Mouse (Mus musculus) cerebellum, postnatal 25 days (tissue): ENCODE data around the gene Sema3e.
A peak's percentile ranks its signal among the peaks of the same experiment; 100 is the strongest.

Experiments
- DNase-seq, 2 experiments: peaks; one replicate each; pipeline ENCODE4 v3.0.0; 2021; ENCODE audit warnings: mixed read lengths in 2 of 2

Gene Sema3e

DNA sequence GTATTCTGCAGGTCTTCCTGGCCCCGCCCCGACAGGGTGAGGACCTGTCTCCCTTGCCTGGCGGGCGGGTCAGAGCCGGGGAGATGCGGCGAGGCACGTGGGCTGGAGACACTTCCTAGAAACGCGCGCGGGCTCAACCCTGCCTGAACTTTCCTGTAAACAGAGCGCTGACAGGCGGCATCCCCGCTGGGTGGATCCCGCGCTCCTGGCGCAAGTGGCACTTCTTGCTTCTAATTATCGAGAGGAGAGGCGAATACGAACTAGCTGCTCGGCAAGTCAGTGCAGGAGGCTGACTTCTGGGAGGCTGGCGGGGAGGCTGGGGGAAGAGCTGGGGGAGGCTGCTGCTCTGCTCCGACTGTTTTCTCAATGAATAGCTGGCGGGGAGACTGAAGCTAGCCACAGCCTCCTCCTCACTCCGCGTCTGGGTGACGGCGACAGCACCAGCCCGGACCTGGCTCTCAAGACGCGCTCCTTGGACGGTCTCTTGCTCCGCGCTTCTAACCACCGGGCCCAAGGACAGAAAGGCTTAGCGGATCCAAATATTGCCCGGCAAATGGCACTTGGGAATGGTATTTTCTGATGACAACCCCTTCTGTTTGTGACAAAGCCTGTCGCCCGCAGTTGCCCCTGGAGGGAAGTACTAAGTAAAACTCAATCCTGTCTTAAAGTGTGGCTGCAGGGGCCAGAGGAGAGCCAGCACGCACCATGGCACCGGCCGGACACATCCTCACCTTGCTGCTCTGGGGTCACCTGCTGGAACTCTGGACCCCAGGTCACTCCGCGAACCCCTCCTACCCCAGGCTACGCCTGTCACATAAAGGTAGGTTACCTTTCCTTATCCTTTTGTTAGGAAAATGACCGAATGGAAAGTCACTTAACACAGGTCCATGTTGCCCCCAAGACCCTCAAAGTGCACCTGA is at the start of gene Sema3e:
Gene Sema3e (plus strand): TSS at position 72 of the 920 bp plus-strand sequence.
- peak; percentile 58 to 70 for DNase-seq

DNA sequence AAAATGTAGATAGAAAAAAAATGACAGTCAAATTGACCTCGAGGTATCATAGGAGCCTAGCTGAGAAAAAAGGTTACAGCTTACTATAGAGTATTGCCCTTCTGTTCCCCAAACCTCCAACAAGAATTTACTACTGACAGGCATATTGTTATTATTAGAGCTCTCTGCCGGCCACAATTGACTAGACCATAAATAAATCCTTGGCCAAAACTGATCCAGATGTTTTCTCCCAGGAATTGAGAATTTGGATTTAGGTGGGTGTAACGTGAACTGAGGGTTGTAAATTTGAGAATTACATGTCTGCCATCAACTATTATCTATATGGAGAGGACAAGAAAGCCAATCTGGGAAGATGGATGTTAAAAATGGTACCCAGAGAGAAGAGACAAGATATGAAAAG is 47.5 kb upstream of the Sema3e start:
- no peak for DNase-seq

DNA sequence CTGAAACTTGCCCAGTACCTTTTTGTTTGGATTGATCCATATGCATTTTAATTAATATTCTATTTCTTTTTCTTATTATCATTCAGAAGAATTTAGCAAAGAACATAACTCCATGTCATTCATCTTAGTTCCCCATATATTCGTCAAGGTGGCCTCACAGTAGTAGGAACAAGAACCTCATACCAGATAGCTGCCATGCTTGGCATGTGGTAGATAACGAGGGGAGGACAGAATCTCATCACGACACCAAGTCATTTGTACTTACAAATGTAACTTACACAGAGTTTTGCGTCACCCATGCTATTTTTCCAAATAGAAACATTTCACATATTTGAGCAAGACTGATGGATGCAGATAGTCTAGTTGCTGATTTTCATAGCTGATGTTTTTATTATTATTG is 45.9 kb upstream of the Sema3e start:
- no peak for DNase-seq

DNA sequence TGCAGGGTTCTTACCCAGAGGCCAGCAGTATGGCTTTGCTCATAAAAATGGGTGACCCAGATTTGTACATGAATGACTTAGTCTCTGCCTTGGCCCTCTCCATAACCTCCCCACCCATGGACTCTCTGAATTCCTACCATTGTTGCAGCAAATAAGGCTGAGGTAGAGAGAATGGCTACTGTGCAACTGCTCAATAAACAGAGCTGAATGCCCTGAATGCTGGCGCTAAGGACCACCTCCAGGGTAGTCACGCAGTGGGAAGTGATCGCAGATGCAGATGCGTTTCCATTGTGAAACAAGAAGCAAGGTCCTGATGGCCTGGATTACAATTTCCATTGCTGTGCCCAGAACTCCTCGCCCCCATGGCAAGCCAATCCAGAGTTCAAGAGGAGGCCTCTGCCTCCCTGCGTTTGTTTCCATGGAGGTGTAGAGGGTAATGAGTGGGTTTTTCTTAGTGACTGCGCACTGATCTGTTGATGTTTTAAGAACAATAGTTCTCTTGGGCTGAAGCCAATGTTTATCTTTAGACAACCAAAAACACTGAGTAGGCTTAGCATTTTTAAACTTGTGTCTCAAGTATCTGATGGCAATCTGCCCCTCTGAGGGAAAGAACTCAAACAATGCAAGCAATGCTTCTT is 42.5 kb upstream of the Sema3e start:
- no peak for DNase-seq

DNA sequence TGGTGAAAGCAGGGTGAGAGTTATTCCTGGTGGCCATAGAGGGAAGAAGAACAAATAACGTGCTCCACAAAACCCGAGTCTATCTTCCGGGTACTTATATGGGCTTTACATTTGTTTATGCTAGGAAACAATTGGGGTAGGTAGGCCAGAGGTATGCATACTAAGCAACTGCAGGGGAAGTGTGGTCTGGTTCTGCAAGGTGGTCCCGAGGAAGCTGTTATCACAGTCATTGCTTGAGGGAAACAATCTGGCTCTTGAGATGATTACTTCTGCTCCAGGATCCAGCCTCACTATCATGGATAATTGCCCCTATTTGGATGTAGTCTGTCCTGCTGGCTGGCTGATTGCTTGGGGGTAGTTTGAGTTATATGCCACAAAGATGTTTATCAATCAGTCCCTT is 41.5 kb upstream of the Sema3e start:
- DNase-seq = no peak

DNA sequence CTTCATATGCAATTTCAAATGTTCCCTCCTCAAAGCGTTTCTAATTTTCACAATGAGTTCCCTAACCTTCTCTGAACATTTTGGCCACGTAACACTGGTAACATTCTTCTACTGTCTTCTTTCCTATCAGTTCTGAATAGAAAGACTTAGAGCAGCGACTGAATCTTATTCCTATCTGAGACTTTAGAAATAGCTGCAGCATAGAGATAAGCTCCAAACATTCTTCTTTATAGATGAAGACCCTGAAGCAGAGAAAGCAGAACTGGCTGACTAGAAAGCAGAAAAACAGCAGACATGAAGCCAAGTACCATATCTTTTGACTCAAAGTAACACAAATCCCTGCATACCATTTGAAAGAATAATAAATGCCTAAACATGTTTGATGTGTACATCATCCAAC is 39.4 kb upstream of the Sema3e start:
- no peak for DNase-seq

DNA sequence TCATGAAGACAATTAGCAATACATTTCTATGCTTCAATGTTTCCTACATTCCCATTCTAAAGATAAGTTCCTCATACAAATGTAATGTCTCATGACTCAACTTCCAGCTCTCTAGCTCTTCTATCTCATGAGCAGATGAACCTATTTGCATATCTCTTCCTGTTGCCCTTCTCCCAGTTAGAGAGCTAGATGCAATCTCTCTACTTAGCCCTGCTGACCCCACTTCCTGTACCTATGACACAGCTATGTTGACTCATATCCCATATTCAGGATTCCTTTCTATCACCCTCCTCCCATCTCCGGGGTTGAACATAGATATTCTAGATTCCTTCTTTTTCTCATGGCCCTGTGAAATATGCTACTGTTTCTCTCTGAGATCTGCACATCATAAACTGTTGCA is 38.0 kb upstream of the Sema3e start:
- DNase-seq = no peak

DNA sequence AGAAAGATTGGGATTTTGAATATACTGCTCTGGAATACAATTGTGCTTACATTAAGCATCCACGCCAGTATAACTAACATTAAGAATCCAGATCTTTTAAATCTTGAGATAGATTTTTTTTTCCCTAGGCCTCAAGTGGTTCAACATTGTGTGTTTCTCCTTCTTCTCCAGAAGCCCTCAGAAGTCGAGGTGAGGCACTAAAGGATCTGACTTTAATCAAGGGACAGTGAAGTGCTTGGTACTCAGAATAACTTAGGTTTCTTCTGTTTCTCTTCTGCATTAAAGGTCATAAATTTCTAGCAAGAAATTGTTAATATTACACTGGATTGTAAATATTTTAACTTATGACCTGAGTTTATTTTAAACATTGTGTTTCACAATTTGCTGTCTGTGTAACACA is 37.1 kb upstream of the Sema3e start:
- no peak for DNase-seq

DNA sequence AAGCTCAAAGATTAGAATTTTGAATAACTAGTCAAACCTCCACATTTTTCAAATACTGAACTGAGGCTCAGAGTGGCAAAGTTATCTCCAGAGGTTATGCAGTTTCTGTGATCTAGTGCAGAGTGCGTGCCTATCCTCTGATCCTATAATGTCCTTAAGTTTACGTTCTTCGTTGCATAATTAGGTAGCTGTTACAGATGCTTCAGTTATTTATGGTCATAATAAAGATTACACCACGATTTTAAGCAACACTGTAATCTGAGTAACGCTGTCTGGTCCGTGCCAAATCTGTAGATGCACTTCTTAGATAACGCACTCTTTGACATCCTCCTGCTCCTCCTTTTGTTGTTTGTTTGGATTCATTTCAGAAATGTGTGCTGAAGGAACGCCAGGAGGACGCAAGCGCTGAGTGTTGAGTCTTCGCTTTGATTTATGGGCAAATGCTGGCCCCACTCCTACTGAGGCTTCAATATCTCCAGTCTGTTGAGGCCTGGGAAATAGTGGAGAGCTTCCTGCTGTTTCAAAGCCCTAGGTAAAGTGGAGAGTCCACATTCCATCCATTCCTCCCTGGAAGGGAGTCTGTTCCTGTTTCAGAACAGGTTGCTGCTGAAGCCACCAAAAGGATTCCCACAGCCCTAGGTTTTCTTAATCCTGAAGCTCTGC is 32.2 kb upstream of the Sema3e start:
- no peak for DNase-seq

DNA sequence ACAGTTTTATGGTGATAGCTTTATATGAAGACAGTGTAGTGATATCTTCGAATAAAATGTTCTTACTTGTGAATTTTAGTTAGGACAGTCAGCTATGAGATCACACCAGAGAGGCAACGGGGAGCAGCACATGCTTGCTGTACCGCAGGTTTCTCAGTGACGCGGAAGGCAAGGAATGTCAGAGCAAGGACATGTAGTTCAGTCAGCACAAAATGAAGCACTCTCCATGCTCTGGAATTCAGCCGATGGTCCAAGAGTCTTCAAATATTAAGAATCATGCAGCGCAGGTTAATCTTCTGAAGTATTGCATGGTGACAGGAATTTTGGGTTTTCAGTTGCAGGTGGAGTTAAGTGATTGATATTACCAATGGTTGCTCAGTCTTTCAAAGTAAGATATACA is 3.3 kb downstream of the Sema3e start:
- no peak for DNase-seq

DNA sequence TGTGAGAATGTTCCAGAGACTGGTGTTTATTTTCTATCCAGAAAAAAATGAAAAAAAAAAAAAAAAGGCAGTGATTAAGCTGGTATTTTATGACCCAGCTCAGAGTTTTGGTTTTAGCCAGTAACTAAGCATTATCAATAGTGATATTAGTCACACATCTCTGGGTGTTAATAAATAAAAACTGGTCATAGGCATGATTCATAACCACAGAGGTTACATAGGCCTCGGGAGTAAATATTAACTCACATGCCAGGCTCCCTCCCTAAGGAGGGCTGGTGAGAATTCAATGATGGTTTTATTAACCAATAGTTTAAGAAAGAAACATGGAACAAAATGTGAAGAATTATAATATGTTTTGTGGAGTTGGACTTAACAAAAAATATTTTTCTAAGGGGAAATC is 5.7 kb downstream of the Sema3e start:
- DNase-seq = no peak

DNA sequence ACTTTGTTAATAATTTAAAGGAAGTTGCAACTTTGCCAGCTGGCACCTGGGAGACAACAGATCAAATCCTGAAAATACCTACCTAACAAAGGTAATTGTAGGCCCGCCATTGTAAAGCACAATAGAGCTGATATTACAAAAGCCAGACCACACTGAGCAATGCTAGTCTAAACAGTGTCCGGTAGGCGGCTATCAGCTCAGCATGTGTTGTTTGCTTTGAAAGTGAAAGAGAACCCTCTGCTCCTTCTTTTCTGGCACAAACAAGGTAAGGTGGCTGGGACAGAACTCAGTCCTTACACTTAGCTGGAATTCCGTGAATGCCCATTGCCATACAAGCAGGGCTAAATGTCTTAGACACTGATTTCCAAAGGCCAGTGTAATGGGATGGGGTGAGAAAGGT is 7.0 kb downstream of the Sema3e start:
- DNase-seq = no peak

DNA sequence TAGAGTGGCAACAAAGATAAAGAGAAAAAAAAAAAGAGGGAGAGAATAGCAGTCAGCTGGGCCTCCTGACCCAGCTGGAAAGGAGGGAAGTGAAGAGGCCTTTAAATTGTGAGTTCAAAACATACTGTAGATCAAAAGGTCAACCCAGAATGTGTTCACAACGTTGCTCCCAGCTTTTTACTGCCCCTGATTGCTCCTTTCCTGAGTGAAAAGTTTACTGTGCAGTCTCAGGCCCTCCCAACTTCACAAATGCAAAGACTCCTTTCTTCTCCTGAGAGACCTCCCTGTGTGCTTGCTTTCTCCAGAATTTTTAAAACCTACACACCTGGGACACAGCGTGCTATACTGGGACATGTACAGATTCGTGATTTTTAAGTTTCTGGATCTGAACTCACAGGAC is 8.2 kb downstream of the Sema3e start:
- DNase-seq = no peak

DNA sequence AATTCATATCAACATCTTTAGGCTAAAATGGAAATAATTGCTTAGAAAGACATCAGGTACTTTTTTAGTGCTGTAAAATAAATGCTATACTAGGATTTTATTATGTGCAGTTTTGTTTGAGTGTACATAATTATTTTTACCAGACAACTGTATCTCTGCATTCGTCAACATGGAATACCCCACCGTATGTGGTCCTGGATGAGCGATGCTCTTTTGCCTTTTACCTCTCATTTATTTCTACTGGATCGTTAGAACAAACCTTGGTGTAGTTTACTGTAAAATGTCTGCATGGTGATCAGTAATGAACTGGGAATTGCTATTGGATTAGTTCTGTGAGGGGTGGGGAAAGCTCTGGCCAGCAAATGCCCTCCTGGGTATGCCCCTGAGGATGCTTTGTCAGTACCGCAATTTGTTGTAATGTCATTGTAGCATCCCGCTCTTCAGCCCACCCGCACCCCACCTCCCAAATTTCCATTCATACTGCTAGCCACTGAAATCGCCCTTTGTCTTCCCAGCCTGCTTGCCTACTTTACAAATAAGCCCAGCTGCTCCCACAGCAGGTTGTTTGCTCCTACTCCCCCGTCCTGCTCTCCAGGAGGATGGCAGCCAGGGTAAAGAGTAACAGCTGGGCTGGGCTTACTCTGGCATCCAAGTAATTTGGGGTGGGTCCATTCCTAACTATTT is 13.9 kb downstream of the Sema3e start:
- no peak for DNase-seq

DNA sequence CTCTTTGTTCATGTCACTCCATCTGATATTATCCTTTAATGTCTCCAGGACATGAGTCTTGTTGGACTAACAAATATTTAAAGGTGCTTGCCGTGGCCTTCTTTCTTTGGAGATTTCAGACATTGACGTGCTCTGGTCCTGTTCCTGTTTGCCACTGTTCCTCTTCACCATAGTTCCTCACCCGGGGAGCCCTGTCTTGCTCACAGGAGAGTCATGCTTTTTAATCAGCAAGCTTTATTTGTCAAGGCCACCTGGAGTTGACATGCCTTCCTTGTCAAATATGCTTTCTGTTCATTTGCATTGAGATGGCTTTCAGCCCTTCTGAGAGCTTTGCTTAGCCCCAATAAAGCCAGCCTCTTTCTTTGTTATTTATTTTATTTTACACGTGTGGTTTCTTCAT is 15.1 kb downstream of the Sema3e start:
- no peak for DNase-seq

DNA sequence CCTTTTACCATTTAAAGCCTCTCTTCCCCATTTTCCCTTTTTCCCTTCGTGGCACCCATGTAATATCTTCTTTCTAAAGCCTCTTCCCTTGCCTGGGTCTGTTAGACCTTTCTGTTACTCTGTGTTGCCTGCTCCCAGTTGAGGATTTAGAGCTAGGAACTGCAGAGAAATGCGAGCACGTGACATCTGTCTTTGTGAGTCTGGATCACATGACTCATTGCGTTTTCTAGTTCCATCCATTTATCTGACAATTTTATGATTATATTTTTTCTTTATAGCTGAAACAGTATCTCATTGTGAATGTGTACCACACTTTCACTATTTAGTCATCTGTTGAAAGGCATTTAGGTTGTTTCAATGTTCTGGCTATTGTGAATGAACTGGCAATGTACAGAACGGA is 18.0 kb downstream of the Sema3e start:
- DNase-seq = no peak

DNA sequence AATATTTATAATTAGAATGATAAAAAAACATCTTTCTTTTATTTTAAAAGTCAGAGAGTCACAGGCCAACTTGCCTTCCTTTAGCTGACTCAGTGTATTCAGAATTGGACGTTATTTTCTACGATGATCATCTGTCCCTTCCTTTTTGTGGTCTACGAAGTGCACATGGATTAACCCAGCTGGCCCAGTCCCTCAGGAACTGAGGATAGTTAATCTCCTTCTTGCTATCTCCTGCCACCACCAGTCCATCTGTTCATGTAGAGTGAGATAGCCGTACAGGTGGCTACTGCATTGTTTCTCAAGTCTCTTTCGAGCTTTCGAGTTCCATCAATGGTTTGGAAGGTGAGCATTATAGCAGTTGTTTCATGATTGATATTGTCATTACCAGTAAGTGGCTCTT is 18.9 kb downstream of the Sema3e start:
- DNase-seq = no peak

DNA sequence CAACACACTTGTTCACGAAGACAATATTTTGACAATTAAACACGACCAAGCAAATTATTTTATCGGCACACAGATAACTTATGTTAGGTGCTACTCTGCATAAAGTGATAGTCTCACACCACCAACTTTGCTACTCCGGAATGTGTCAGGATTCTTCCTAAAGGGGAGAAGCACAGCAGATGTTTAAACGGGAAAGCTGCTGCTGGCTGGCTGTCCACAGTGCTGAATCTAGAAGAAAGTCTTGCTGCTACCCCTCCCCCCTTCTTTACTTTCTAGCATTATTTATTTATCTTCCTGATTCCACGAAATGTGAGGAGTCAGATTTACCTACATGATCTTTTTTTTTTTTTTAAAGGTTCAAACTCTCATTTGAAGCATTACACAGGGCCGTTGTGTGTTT is 23.6 kb downstream of the Sema3e start:
- no peak for DNase-seq

DNA sequence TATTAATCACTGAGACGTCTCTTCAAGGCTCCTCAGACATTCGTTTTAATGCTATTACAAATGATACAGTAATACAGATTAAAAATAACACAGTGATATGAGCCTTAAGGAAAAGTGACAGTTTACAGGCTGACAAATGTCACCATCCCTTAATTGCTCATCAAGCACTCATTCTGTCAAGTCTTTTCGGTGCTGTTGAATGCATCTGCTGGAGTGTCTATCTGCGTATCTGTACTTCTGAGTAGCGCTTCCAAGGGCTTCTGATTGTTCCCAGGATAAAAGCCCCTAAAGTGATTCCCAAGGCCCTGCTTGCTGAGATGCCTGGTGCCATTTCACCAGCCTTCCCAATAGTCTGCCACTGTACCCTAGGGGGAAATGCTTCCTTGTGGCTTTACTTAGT is 29.4 kb downstream of the Sema3e start:
- no peak for DNase-seq

DNA sequence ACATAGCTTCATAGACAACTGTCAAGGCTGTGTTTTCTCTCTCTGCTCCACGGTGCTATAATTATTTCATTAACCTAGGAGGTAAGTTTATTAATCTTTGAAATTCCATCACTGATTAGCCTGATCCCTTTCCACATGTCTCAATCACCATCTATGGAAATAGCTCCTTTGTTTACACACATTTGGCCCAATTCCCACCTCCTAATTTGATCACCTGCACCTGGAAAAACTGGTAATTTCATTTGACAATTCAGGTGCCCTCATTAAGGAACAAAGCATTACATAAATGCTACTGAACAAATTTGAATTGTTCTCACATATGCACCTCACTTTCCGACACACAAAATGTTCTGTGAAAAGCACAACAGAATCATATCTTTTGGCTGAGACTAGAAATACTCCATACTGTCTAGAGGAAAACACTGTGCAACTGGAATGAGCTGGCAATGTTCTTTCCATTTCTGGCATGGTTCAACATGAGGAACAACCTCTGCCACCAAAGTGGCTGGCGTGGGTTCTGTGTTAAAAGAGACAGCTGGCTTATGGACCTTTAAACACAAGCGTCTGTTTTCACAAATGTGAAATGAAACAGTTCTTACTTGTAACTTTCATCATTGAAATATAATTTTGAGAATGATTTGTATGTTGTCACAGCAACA is 34.9 kb downstream of the Sema3e start:
- DNase-seq = no peak

DNA sequence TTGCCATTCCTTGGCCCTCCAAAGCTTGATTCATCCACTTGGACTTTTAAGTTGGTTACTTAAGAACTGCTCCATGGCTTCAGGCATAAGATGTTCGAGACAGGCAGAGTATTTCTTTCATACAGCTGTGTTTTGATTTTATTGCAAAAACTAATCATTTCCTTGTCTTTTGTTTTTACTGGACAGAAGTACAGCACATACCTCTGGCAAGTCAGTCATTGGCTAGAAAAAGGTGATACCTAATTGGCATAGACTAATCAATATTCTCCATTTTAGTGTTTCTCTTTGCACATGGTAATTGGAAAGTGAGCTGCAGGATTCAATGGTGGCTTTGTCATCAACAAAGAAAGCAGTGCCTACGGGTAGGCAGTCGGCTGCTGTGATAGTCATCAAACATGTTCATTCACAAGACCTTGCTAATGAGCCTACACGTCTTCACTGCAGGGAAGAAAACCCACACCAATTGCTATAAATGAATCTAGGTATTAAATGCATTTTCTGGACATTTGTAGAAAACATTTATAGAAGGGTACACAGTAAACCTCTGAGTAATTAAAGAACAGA is 37.9 kb downstream of the Sema3e start:
- DNase-seq = no peak

DNA sequence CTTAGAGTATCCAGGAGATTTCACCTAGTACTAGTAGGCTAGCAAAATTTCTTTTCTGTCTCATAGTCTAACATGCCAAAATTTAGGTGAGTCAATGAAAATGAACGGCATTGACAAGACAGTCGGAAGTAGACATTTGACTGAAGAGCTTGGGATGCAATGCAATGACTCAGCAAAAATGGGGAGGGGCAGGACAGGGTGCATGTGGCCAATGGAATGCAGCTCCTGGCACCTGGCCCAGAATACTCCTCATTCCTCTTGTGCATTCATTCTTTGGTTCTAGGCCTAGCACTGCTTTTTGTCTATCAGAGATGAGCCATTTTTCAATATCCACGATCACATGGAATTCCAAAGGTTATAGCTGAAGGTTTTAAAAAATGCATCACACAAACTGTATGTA is 48.1 kb downstream of the Sema3e start:
- peak in 1 of 2 experiments; percentile 38 for DNase-seq
